In genomic region chr14:48120752-48121528, GRCm38 (mm10) we compare ENCODE assay signal across 9 mouse cellular contexts. TPM values are rescaled to one million over a fixed set of nuclear protein-coding genes. Genes with fewer than 3 reads are reported as not detected.
DNase-seq lines count a peak whose midpoint lies in the region; ATAC-seq and TF ChIP-seq lines count a peak whose summit lies in the region.
"Had no signal": no experiment of that assay in that cellular context is flagged by ENCODE, and none has a peak within 500 bp of the region (broad histone marks: within the 10 kb centered on the region; RNA-seq: fewer than 3 reads in every experiment).

Gene Peli2 (plus strand): TSS chr14:48120823.

- under 1% methylated on average over 98 of the region's 117 CpGs for WGBS in forebrain, embryonic 15.5 days
- WGBS in heart, embryonic 16.5 days = under 1% methylated on average over 109 of the region's 117 CpGs
- 1% methylated on average over 92 of the region's 117 CpGs for WGBS in liver, embryonic 12.5 days (ENCODE audit: insufficient replicate concordance)
- WGBS in thymus, adult 2 months = 1% methylated on average over 114 of the region's 117 CpGs

- ATAC-seq in forebrain, embryonic 15.5 days (replicated peaks) = peak; percentile 70
- ATAC-seq in heart, embryonic 16.5 days (replicated peaks; ENCODE audit: extremely low read depth, insufficient read depth, low FRiP score) = peak; percentile 81
- ATAC-seq in liver, embryonic 12.5 days = peak; percentile 66

- no peaks in the 10 kb centered on the region for H3K79me2 ChIP-seq in myocyte (ENCODE audit: control insufficient read depth, insufficient read depth)

- no peaks in the 10 kb centered on the region for H3K9me3 ChIP-seq in E14TG2a.4 (ENCODE audit: low read length)
- no peaks in the 10 kb centered on the region for H3K9me3 ChIP-seq in forebrain, embryonic 15.5 days
- no peaks in the 10 kb centered on the region for H3K9me3 ChIP-seq in heart, embryonic 16.5 days (replicated peaks; ENCODE audit: control insufficient read depth, low read length)
- no peaks in the 10 kb centered on the region for H3K9me3 ChIP-seq in liver, embryonic 12.5 days (replicated peaks)

- H3ac ChIP-seq in myocyte (ENCODE audit: control insufficient read depth, insufficient read length) = peak within 1 kb of the TSS; percentile 93

- DNase-seq in cerebellum, adult 11 months = peak; percentile 66
- DNase-seq in kidney, postnatal 10 days = peak; percentile 85
- DNase-seq in thymus, adult 2 months = peak; percentile 50

- H3K9ac ChIP-seq in forebrain, embryonic 15.5 days (replicated peaks) = peak within 1 kb of the TSS; percentile 77
- H3K9ac ChIP-seq in heart, embryonic 16.5 days (ENCODE audit: low read length) = peak within 1 kb of the TSS; percentile 76
- peak within 1 kb of the TSS; percentile 59; the same call in 1 of the 2 replicates for H3K9ac ChIP-seq in liver, embryonic 12.5 days

- no peak for TF ChIP-seq CTCF in E14TG2a.4 (conservative IDR thresholded peaks at IDR 0.05; ENCODE audit: low read length)
- no peak for TF ChIP-seq CTCF in thymus, adult 2 months (IDR thresholded peaks at IDR 0.05; ENCODE audit: borderline replicate concordance, control insufficient read depth, extremely low read depth, insufficient read depth, low read length, poor library complexity)

- peaks cover 55% of the 10 kb centered on the region for H3K27me3 ChIP-seq in E14TG2a.4 (ENCODE audit: insufficient read depth, low read length)
- no peaks in the 10 kb centered on the region for H3K27me3 ChIP-seq in forebrain, embryonic 15.5 days
- peaks cover 17% of the 10 kb centered on the region for H3K27me3 ChIP-seq in heart, embryonic 16.5 days (ENCODE audit: control insufficient read depth, insufficient read depth, low read length)
- H3K27me3 ChIP-seq in liver, embryonic 12.5 days (replicated peaks) = peaks cover 55% of the 10 kb centered on the region
- no peaks in the 10 kb centered on the region for H3K27me3 ChIP-seq in myocyte (ENCODE audit: control insufficient read depth, insufficient read depth, insufficient read length)
- peaks cover 5% of the 10 kb centered on the region; the same call in 1 of the 2 replicates for H3K27me3 ChIP-seq in thymus, adult 2 months (ENCODE audit: control insufficient read depth, insufficient read depth, low read length)

- H3K4me3 ChIP-seq in E14TG2a.4 (replicated peaks; ENCODE audit: low read length) (peak within 1 kb of the TSS; percentile 84), myocyte (peak within 1 kb of the TSS; percentile 37)
- peak within 1 kb of the TSS; percentile 75 for H3K4me3 ChIP-seq in forebrain, embryonic 15.5 days
- peak within 1 kb of the TSS; percentile 72 for H3K4me3 ChIP-seq in heart, embryonic 16.5 days (ENCODE audit: low read length)
- peak within 1 kb of the TSS; percentile 64 for H3K4me3 ChIP-seq in liver, embryonic 12.5 days
- H3K4me3 ChIP-seq in thymus, adult 2 months (ENCODE audit: control insufficient read depth, insufficient read depth, low read length) = peak within 1 kb of the TSS; percentile 66

- no peaks in the 10 kb centered on the region for H3K36me3 ChIP-seq in E14TG2a.4 (ENCODE audit: insufficient read depth, low read length)
- no peaks in the 10 kb centered on the region for H3K36me3 ChIP-seq in forebrain, embryonic 15.5 days
- no peaks in the 10 kb centered on the region for H3K36me3 ChIP-seq in heart, embryonic 16.5 days (ENCODE audit: control insufficient read depth, insufficient read depth)
- no peaks in the 10 kb centered on the region for H3K36me3 ChIP-seq in liver, embryonic 12.5 days
- no peaks in the 10 kb centered on the region for H3K36me3 ChIP-seq in myocyte (ENCODE audit: control insufficient read depth, insufficient read depth)
- H3K36me3 ChIP-seq in thymus, adult 2 months (ENCODE audit: control insufficient read depth, insufficient read depth, low read length) = no peaks in the 10 kb centered on the region
- H3K36me3 ChIP-seq: G1E had no signal

- H3K4me1 ChIP-seq in E14TG2a.4 (replicated peaks; ENCODE audit: low read depth, low read length) = peaks cover 27% of the 10 kb centered on the region
- H3K4me1 ChIP-seq in forebrain, embryonic 15.5 days = peaks cover 63% of the 10 kb centered on the region
- peaks cover 7% of the 10 kb centered on the region; the same call in 1 of the 2 replicates for H3K4me1 ChIP-seq in heart, embryonic 16.5 days (ENCODE audit: control insufficient read depth, insufficient read depth, low read length)
- peaks cover 9% of the 10 kb centered on the region; the same call in 1 of the 2 replicates for H3K4me1 ChIP-seq in liver, embryonic 12.5 days
- peaks cover 7% of the 10 kb centered on the region for H3K4me1 ChIP-seq in thymus, adult 2 months (replicated peaks; ENCODE audit: control insufficient read depth, insufficient read depth, low read length)

- peak within 1 kb of the TSS; percentile 88 for H3K27ac ChIP-seq in forebrain, embryonic 15.5 days (replicated peaks)
- peak within 1 kb of the TSS; percentile 67 for H3K27ac ChIP-seq in heart, embryonic 16.5 days (ENCODE audit: low read length)
- peak within 1 kb of the TSS; percentile 62 for H3K27ac ChIP-seq in liver, embryonic 12.5 days
- no peak within 1 kb of the TSS for H3K27ac ChIP-seq in thymus, adult 2 months (ENCODE audit: control insufficient read depth, insufficient read depth, low read length)

- peak within 1 kb of the TSS; percentile 90 for H3K4me2 ChIP-seq in forebrain, embryonic 15.5 days (replicated peaks)
- peak within 1 kb of the TSS; percentile 86 for H3K4me2 ChIP-seq in heart, embryonic 16.5 days (ENCODE audit: low read depth, low read length)
- peak within 1 kb of the TSS; percentile 70 for H3K4me2 ChIP-seq in liver, embryonic 12.5 days
- peak within 1 kb of the TSS; percentile 80 for H3K4me2 ChIP-seq in myocyte (ENCODE audit: low read depth)

- TF ChIP-seq POLR2A in myocyte (IDR thresholded peaks at IDR 0.05; ENCODE audit: insufficient read length, low read depth) = peak; percentile 62
- 0 out of 2 replicates have a peak, but pooled peaks have one; percentile 14 for TF ChIP-seq POLR2A in thymus, adult 2 months (IDR thresholded peaks at IDR 0.05; ENCODE audit: control insufficient read depth, extremely low read depth, insufficient read depth, low read length, poor library complexity)

TF ChIP-seq in myocyte, 11 proteins besides CTCF, POLR2A, EP300 and RAD21:
- TF ChIP-seq MYOD1 (IDR thresholded peaks at IDR 0.05; ENCODE audit: control insufficient read depth in 1 of 3, insufficient read length in 2 of 3, low read depth in 2 of 3) = peak in 2 of 3 experiments; percentile 3 to 48
- TF ChIP-seq POLR2AphosphoS2 (IDR thresholded peaks at IDR 0.05; ENCODE audit: insufficient read length, low read depth) = no peak
- no peak for TF ChIP-seq TCF12 (IDR thresholded peaks at IDR 0.05; ENCODE audit: insufficient read depth, poor library complexity, severe bottlenecking)
- no peak for TF ChIP-seq E2F4 (IDR thresholded peaks at IDR 0.05; ENCODE audit: insufficient read depth)
- TF ChIP-seq MYOG (IDR thresholded peaks at IDR 0.05; ENCODE audit: control insufficient read depth in 1 of 3, insufficient read depth in 1 of 3, insufficient read length in 2 of 3, low read depth in 2 of 3) = peak in 2 of 3 experiments; percentile 2 to 12

RNA-seq across cellular contexts. Expression of gene Peli2, which starts in this region (rescaled TPM):
- polyA plus RNA-seq in forebrain, embryonic 15.5 days (2015; fragmentation: Nextera tagmentation; extraction: Ambion mirVana) = 10.1 and 11.6 TPM in 2 replicates
- 2.6 and 3.5 TPM in 2 replicates for polyA plus RNA-seq in heart, embryonic 16.5 days (2015; fragmentation: Nextera tagmentation; extraction: Ambion mirVana)
- polyA plus RNA-seq in liver, embryonic 12.5 days (2016; fragmentation: Nextera tagmentation; extraction: Ambion mirVana) = 1.7 and 1.8 TPM in 2 replicates
- 15.8 TPM for polyA plus RNA-seq in myocyte (2012; fragmentation: generic; extraction: Trizol)
- polyA plus RNA-seq in thymus, adult 2 months (2012; rRNA removed) = 2.8 and 4.6 TPM in 2 replicates
- polyA plus RNA-seq: G1E had no signal
